Mouse (Mus musculus): ENCODE data around the gene Ccdc106. TPM values are rescaled to one million over a fixed set of nuclear protein-coding genes. Genes with fewer than 3 reads are reported as not detected.
A peak's percentile ranks its signal among the peaks of the same experiment; 100 is the strongest.

Ccdc106 gene
- polyA plus RNA-seq, 2 experiments = 36.7 to 48.1 TPM

DNA sequence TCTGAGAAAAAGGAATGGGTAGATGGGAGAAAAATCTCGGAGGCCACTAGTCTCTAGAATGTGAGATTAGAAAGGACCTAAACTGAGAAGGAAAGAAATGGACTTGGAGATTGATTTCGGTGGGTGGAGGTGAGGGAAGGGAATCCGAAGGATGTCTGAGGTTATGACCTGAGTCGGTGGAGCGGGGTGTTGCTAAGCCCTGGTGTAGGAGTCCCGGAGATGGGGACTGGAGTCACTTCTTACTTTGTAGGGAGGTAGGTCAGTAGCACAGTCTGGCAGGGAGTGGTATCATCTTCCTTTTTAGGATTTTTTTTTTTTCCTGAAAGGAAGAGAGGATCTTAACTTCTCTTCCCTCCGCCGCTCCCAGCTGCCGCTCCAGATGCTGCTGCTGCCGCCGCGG is 32.1 kb downstream of the Ccdc106 start:
- no peak for TF ChIP-seq POLR2A (IDR thresholded peaks at IDR 0.05; ENCODE audit: borderline replicate concordance, extremely low read depth, insufficient read depth, insufficient read length)
- peak overlapping the region; percentile 81 for H3K4me3 ChIP-seq (replicated peaks; ENCODE audit: low read length)
- H3K4me1 ChIP-seq (ENCODE audit: control insufficient read depth, insufficient read depth, low read length) = peaks cover 37% of the 10 kb centered on the region
- peak overlapping the region; percentile 94 for H3K4me2 ChIP-seq (replicated peaks; ENCODE audit: low read depth, low read length, severe bottlenecking)
- H3K9ac ChIP-seq (ENCODE audit: low read depth, low read length, severe bottlenecking) = peak overlapping the region; percentile 92
- DNase-seq (ENCODE audit: low spot score) (no peak), ATAC-seq (ENCODE audit: low FRiP score, low read depth) (no peak)
- H3K27me3 ChIP-seq (ENCODE audit: control insufficient read depth, insufficient read depth, low read length) = peaks cover 55% of the 10 kb centered on the region
- WGBS = 2% methylated on average over 12 of the region's 12 CpGs
- no peaks in the 10 kb centered on the region for H3K9me3 ChIP-seq (ENCODE audit: control insufficient read depth, low read length)
- H3K36me3 ChIP-seq (ENCODE audit: control insufficient read depth, insufficient read depth, low read length) = no peaks in the 10 kb centered on the region
- no peak overlapping the region for H3K27ac ChIP-seq (replicated peaks; ENCODE audit: low read depth, low read length)

DNA sequence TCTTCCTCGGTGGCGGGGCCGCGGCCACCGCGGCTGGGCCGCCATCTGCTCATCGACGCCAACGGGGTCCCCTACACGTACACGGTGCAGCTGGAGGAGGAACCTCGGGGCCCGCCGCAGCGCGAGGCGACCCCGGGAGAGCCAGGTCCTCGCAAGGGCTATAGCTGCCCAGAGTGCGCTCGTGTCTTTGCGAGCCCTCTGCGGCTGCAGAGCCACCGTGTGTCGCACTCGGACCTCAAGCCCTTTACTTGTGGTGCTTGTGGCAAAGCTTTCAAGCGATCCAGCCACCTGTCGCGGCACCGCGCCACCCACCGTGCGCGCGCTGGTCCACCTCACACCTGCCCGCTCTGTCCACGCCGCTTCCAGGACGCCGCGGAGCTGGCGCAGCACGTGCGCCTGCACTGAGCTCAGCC is 32.6 kb downstream of the Ccdc106 start:
- 3% methylated on average over 43 of the region's 45 CpGs for WGBS
- Histone ChIP-seq H3K9ac (ENCODE audit: low read depth, low read length, severe bottlenecking) (peak overlapping the region; percentile 92), H3K27ac (replicated peaks; ENCODE audit: low read depth, low read length) (no peak overlapping the region), H3K27me3 (ENCODE audit: control insufficient read depth, insufficient read depth, low read length) (peaks cover 55% of the 10 kb centered on the region), H3K4me1 (ENCODE audit: control insufficient read depth, insufficient read depth, low read length) (peaks cover 40% of the 10 kb centered on the region), H3K36me3 (ENCODE audit: control insufficient read depth, insufficient read depth, low read length) (no peaks in the 10 kb centered on the region), H3K4me3 (replicated peaks; ENCODE audit: low read length) (peak overlapping the region; percentile 81), H3K9me3 (ENCODE audit: control insufficient read depth, low read length) (no peaks in the 10 kb centered on the region), H3K4me2 (replicated peaks; ENCODE audit: low read depth, low read length, severe bottlenecking) (peak overlapping the region; percentile 94)
- no peak for DNase-seq (ENCODE audit: low spot score)
- no peak for TF ChIP-seq POLR2A (IDR thresholded peaks at IDR 0.05; ENCODE audit: borderline replicate concordance, extremely low read depth, insufficient read depth, insufficient read length)
- no peak for ATAC-seq (ENCODE audit: low FRiP score, low read depth)

DNA sequence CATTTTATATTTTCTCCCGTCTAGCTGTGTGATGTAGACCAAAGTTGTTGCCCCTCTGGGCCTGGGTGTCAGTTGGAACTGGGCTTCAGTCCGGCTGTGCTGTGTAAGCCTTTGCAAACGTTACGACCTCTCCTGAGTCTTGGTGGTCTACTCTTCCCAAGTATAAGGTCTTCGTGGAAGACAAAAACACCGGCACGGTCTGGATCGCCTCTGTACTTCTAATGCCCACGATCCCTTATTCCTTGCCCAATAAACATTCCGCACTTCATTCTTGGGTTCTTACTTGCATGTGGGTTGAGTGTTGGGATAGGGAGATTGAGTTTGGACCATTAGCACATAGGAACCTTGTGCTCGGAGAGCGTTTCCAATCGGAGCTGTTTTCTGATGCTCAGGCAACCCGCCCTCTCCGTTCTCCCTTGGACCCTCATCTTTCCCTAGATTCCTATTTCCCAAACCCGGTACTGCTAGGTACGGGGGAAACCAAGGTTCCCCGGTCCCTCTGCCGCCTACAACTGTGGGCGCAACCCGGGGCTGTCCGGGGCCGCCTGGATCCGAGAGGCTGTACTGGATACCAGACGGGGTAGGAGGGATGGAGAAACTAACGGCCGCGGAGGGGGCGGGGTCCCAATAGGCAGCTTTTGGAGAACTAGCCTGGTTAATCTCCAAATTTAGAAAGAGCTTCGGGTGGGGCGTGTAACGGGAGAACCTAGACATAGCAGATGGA is 33.3 kb downstream of the Ccdc106 start:
- Histone ChIP-seq H3K4me3 (replicated peaks; ENCODE audit: low read length) (peak overlapping the region; percentile 81), H3K9me3 (ENCODE audit: control insufficient read depth, low read length) (no peaks in the 10 kb centered on the region), H3K27ac (replicated peaks; ENCODE audit: low read depth, low read length) (no peak overlapping the region), H3K27me3 (ENCODE audit: control insufficient read depth, insufficient read depth, low read length) (peaks cover 55% of the 10 kb centered on the region), H3K36me3 (ENCODE audit: control insufficient read depth, insufficient read depth, low read length) (no peaks in the 10 kb centered on the region), H3K4me1 (ENCODE audit: control insufficient read depth, insufficient read depth, low read length) (peaks cover 40% of the 10 kb centered on the region), H3K4me2 (replicated peaks; ENCODE audit: low read depth, low read length, severe bottlenecking) (peak overlapping the region; percentile 94), H3K9ac (ENCODE audit: low read depth, low read length, severe bottlenecking) (peak overlapping the region; percentile 92)
- no peak for ATAC-seq (ENCODE audit: low FRiP score, low read depth)
- peak; percentile 43 for DNase-seq (ENCODE audit: low spot score)
- TF ChIP-seq POLR2A (IDR thresholded peaks at IDR 0.05; ENCODE audit: borderline replicate concordance, extremely low read depth, insufficient read depth, insufficient read length) = no peak
- 12% methylated on average over 32 of the region's 32 CpGs for WGBS

DNA sequence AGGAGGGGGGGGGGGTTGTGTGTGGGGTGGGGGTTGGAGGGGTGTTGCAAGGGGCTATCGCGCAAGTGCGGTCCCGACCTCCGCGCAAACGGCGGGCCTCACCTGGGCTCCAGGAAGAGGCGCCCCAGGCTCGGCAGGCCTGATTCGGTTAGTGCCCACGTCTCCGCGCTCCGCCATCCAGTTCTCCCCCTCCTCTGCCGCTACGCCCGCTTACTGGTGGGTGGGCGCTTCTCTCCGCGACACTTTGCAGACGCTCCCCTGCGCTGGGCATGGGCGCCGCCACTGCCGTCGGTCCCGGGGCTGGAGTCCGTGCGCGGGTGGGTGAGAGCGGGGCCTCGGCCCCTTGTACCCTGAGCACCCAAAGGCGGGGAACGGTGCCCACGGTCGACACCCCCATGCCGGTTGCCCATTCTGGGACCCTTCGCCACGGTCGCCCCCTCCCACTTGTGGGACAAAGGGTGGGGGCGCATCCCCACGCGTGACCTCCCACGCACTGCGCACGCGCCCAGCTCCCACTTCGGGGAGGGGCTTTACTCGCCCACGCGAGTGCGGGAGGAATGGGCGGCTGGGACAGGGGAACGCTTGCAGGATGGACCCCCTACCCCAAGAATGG is 36.4 kb downstream of the Ccdc106 start:
- TF ChIP-seq POLR2A (IDR thresholded peaks at IDR 0.05; ENCODE audit: borderline replicate concordance, extremely low read depth, insufficient read depth, insufficient read length) = no peak
- Histone ChIP-seq H3K9me3 (ENCODE audit: control insufficient read depth, low read length) (no peaks in the 10 kb centered on the region), H3K27me3 (ENCODE audit: control insufficient read depth, insufficient read depth, low read length) (peaks cover 53% of the 10 kb centered on the region), H3K4me1 (ENCODE audit: control insufficient read depth, insufficient read depth, low read length) (peaks cover 38% of the 10 kb centered on the region), H3K9ac (ENCODE audit: low read depth, low read length, severe bottlenecking) (peak overlapping the region; percentile 87), H3K4me2 (replicated peaks; ENCODE audit: low read depth, low read length, severe bottlenecking) (peak overlapping the region; percentile 83), H3K36me3 (ENCODE audit: control insufficient read depth, insufficient read depth, low read length) (no peaks in the 10 kb centered on the region), H3K27ac (replicated peaks; ENCODE audit: low read depth, low read length) (0 out of 2 replicates have a peak overlapping the region, but pooled peaks have one; percentile 43), H3K4me3 (replicated peaks; ENCODE audit: low read length) (peak overlapping the region; percentile 75)
- DNase-seq (ENCODE audit: low spot score) (peak; percentile 63), ATAC-seq (ENCODE audit: low FRiP score, low read depth) (peak; percentile 3; the same call in 1 of the 2 replicates)
- 1% methylated on average over 48 of the region's 55 CpGs for WGBS

DNA sequence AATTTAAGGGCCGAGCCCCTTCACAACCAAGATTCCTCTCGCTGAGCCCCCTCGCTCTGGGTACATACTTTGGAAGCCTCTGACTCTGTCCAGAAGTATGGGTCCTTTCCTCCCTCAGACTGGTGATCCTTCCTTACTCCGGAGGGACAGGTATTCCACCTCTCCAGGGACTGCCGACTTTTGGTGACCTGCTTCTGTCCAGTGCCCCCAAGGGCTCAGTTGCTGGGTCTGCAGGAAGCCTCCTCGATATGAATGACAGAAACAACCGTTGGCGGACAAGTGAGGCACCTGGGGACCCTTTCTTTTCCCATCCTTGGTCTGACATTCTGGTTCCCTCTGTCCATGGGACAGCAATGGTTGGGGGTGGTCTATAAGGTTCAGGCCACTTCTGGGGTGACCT is 37.0 kb downstream of the Ccdc106 start:
- H3K4me3 ChIP-seq (replicated peaks; ENCODE audit: low read length) = peak overlapping the region; percentile 75
- ATAC-seq (ENCODE audit: low FRiP score, low read depth) (no peak), DNase-seq (ENCODE audit: low spot score) (no peak)
- H3K27ac ChIP-seq (replicated peaks; ENCODE audit: low read depth, low read length) = no peak overlapping the region
- peaks cover 33% of the 10 kb centered on the region for H3K4me1 ChIP-seq (ENCODE audit: control insufficient read depth, insufficient read depth, low read length)
- H3K9ac ChIP-seq (ENCODE audit: low read depth, low read length, severe bottlenecking) = peak overlapping the region; percentile 87
- 28% methylated on average over 8 of the region's 8 CpGs for WGBS
- H3K9me3 ChIP-seq (ENCODE audit: control insufficient read depth, low read length) = no peaks in the 10 kb centered on the region
- peaks cover 47% of the 10 kb centered on the region for H3K27me3 ChIP-seq (ENCODE audit: control insufficient read depth, insufficient read depth, low read length)
- H3K36me3 ChIP-seq (ENCODE audit: control insufficient read depth, insufficient read depth, low read length) = no peaks in the 10 kb centered on the region
- peak overlapping the region; percentile 83 for H3K4me2 ChIP-seq (replicated peaks; ENCODE audit: low read depth, low read length, severe bottlenecking)
- TF ChIP-seq POLR2A (IDR thresholded peaks at IDR 0.05; ENCODE audit: borderline replicate concordance, extremely low read depth, insufficient read depth, insufficient read length) = no peak

Measured in limb, embryonic 14.5 days (tissue).